8 mouse cellular contexts compared by ENCODE assay signal in the genomic region with DNA sequence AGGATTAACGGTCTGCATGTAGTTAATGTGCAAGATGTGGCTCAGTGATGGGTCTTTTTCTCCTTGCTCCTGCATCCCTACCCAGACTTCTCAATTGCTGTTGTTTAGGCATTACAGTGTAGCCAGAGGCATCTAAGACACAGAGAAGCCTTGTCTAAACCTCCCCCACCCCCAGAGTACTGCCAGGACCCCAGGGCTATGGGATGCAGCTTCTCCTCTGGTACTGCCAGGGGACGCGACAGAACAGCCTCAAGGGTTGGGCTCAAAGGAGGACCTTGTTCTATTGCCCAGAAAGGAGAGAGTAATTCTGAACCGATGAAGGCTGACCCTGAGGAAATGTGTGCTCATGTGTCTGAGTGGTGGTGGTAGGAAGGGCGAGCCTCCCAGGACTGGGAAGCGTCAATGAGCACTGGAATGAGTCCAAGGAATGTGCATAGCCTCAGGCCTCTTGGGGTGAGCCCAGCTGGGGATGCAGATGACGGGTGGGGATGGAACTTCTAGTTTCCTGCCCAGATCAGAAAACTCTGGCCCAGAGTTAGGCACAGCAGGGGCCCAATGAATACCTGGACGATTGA. TPM values are rescaled to one million over a fixed set of nuclear protein-coding genes. Genes with fewer than 3 reads are reported as not detected.
DNase-seq lines count a peak whose midpoint lies in the region; ATAC-seq and TF ChIP-seq lines count a peak whose summit lies in the region.

No protein-coding gene starts in this region.

- TF ChIP-seq CTCF in intestine, postnatal 0 days (IDR thresholded peaks at IDR 0.05; ENCODE audit: low read depth) = no peak

- no peak overlapping the region; the same call in 1 of the 2 replicates for H3K27ac ChIP-seq in intestine, embryonic 15.5 days
- no peak overlapping the region; the same call in 1 of the 2 replicates for H3K27ac ChIP-seq in intestine, postnatal 0 days (ENCODE audit: low read depth, low read length)
- peak overlapping the region; percentile 44 for H3K27ac ChIP-seq in heart, embryonic 16.5 days (ENCODE audit: low read length)
- no peak overlapping the region for H3K27ac ChIP-seq in hindbrain, embryonic 14.5 days

- H3K9ac ChIP-seq in intestine, embryonic 15.5 days = no peak overlapping the region
- H3K9ac ChIP-seq in intestine, postnatal 0 days (ENCODE audit: low read depth, low read length) = no peak overlapping the region
- H3K9ac ChIP-seq in heart, embryonic 16.5 days (ENCODE audit: low read length) = no peak overlapping the region
- H3K9ac ChIP-seq in hindbrain, embryonic 14.5 days = no peak overlapping the region

- H3K4me3 ChIP-seq in intestine, embryonic 15.5 days (replicated peaks) = no peak overlapping the region
- no peak overlapping the region for H3K4me3 ChIP-seq in intestine, postnatal 0 days (ENCODE audit: low read depth, low read length)
- no peak overlapping the region for H3K4me3 ChIP-seq in heart, embryonic 16.5 days (ENCODE audit: low read length)
- no peak overlapping the region for H3K4me3 ChIP-seq in hindbrain, embryonic 14.5 days (replicated peaks; ENCODE audit: low read length)

- H3K27me3 ChIP-seq in intestine, embryonic 15.5 days (replicated peaks) = no peaks in the 10 kb centered on the region
- H3K27me3 ChIP-seq in intestine, postnatal 0 days (replicated peaks; ENCODE audit: control insufficient read depth, insufficient read depth, low read length) = no peaks in the 10 kb centered on the region
- no peaks in the 10 kb centered on the region for H3K27me3 ChIP-seq in heart, embryonic 16.5 days (ENCODE audit: control insufficient read depth, insufficient read depth, low read length)
- no peaks in the 10 kb centered on the region for H3K27me3 ChIP-seq in hindbrain, embryonic 14.5 days (ENCODE audit: control insufficient read depth, insufficient read depth, low read length)

- WGBS in intestine, embryonic 15.5 days = 55% methylated on average over 8 of the region's 8 CpGs
- 60% methylated on average over 8 of the region's 8 CpGs for WGBS in intestine, postnatal 0 days
- 40% methylated on average over 8 of the region's 8 CpGs for WGBS in heart, embryonic 16.5 days
- WGBS in hindbrain, embryonic 14.5 days = 82% methylated on average over 8 of the region's 8 CpGs

- no peak overlapping the region for H3K4me2 ChIP-seq in intestine, embryonic 15.5 days (replicated peaks)
- no peak overlapping the region for H3K4me2 ChIP-seq in intestine, postnatal 0 days (replicated peaks; ENCODE audit: low read depth)
- H3K4me2 ChIP-seq in heart, embryonic 16.5 days (ENCODE audit: low read depth, low read length) = no peak overlapping the region
- no peak overlapping the region for H3K4me2 ChIP-seq in hindbrain, embryonic 14.5 days (replicated peaks)

- DNase-seq in WW6 (ENCODE audit: low read depth, low spot score) = peak; percentile 55
- peak; percentile 69 for DNase-seq in lung, postnatal 14 days
- no peak for DNase-seq in hindbrain, embryonic 14.5 days (ENCODE audit: low spot score)
- no peak for DNase-seq in spleen, postnatal 14 days (ENCODE audit: low spot score in 2 of 2)
- DNase-seq in thymus, postnatal 0 days (ENCODE audit: low spot score) = no peak

- no peaks in the 10 kb centered on the region for H3K9me3 ChIP-seq in intestine, embryonic 15.5 days
- H3K9me3 ChIP-seq in intestine, postnatal 0 days (ENCODE audit: control insufficient read depth) = no peaks in the 10 kb centered on the region
- no peaks in the 10 kb centered on the region for H3K9me3 ChIP-seq in heart, embryonic 16.5 days (replicated peaks; ENCODE audit: control insufficient read depth, low read length)
- H3K9me3 ChIP-seq in hindbrain, embryonic 14.5 days (ENCODE audit: control insufficient read depth, low read length) = no peaks in the 10 kb centered on the region

- peaks cover 37% of the 10 kb centered on the region for H3K36me3 ChIP-seq in intestine, embryonic 15.5 days
- peaks cover 42% of the 10 kb centered on the region for H3K36me3 ChIP-seq in intestine, postnatal 0 days (ENCODE audit: control insufficient read depth, insufficient read depth)
- H3K36me3 ChIP-seq in heart, embryonic 16.5 days (ENCODE audit: control insufficient read depth, insufficient read depth) = peaks cover 33% of the 10 kb centered on the region
- H3K36me3 ChIP-seq in hindbrain, embryonic 14.5 days (replicated peaks; ENCODE audit: control insufficient read depth, insufficient read depth) = peaks cover 89% of the 10 kb centered on the region

- peak; percentile 66 for ATAC-seq in intestine, embryonic 15.5 days
- ATAC-seq in intestine, postnatal 0 days = no peak
- peak; percentile 86 for ATAC-seq in heart, embryonic 16.5 days (replicated peaks; ENCODE audit: extremely low read depth, insufficient read depth, low FRiP score)
- ATAC-seq in hindbrain, embryonic 14.5 days (ENCODE audit: low FRiP score) = no peak

- no peaks in the 10 kb centered on the region for H3K4me1 ChIP-seq in intestine, embryonic 15.5 days (replicated peaks)
- no peaks in the 10 kb centered on the region for H3K4me1 ChIP-seq in intestine, postnatal 0 days (replicated peaks; ENCODE audit: control insufficient read depth, insufficient read depth, low read length)
- peaks cover 12% of the 10 kb centered on the region for H3K4me1 ChIP-seq in heart, embryonic 16.5 days (ENCODE audit: control insufficient read depth, insufficient read depth, low read length)
- H3K4me1 ChIP-seq in hindbrain, embryonic 14.5 days (replicated peaks; ENCODE audit: control insufficient read depth, insufficient read depth, low read length) = no peaks in the 10 kb centered on the region

RNA-seq across cellular contexts. Expression of gene Gmfg, which starts 19.1 kb away (rescaled TPM):
- polyA plus RNA-seq in intestine, embryonic 15.5 days (2015; fragmentation: Nextera tagmentation; extraction: Ambion mirVana) = 17.5 and 19.9 TPM in 2 replicates
- 33.6 and 35.0 TPM in 2 replicates for polyA plus RNA-seq in intestine, postnatal 0 days (2015; fragmentation: Nextera tagmentation; extraction: Ambion mirVana)
- polyA plus RNA-seq in heart, embryonic 16.5 days (2015; fragmentation: Nextera tagmentation; extraction: Ambion mirVana) = 17.9 and 32.7 TPM in 2 replicates
- 4.7 and 6.6 TPM in 2 replicates for polyA plus RNA-seq in hindbrain, embryonic 14.5 days (2014; fragmentation: Nextera tagmentation; extraction: Ambion mirVana)
- 777 and 920 TPM in 2 replicates for polyA plus RNA-seq in thymus, postnatal 0 days (2015; fragmentation: Nextera tagmentation; extraction: Ambion mirVana)

RNA-seq across cellular contexts. Expression of gene Paf1, which starts 25.4 kb away (rescaled TPM):
- polyA plus RNA-seq in intestine, embryonic 15.5 days (2015; fragmentation: Nextera tagmentation; extraction: Ambion mirVana) = 70.8 and 78.9 TPM in 2 replicates
- 54.6 and 60.6 TPM in 2 replicates for polyA plus RNA-seq in intestine, postnatal 0 days (2015; fragmentation: Nextera tagmentation; extraction: Ambion mirVana)
- 78.9 and 79.9 TPM in 2 replicates for polyA plus RNA-seq in heart, embryonic 16.5 days (2015; fragmentation: Nextera tagmentation; extraction: Ambion mirVana)
- 73.9 and 74.3 TPM in 2 replicates for polyA plus RNA-seq in hindbrain, embryonic 14.5 days (2014; fragmentation: Nextera tagmentation; extraction: Ambion mirVana)
- polyA plus RNA-seq in thymus, postnatal 0 days (2015; fragmentation: Nextera tagmentation; extraction: Ambion mirVana) = 59.3 and 64.0 TPM in 2 replicates

RNA-seq across cellular contexts. Expression of gene Med29, which starts 25.7 kb away (rescaled TPM):
- 48.3 and 50.0 TPM in 2 replicates for polyA plus RNA-seq in intestine, embryonic 15.5 days (2015; fragmentation: Nextera tagmentation; extraction: Ambion mirVana)
- polyA plus RNA-seq in intestine, postnatal 0 days (2015; fragmentation: Nextera tagmentation; extraction: Ambion mirVana) = 42.7 and 44.2 TPM in 2 replicates
- 41.3 and 50.1 TPM in 2 replicates for polyA plus RNA-seq in heart, embryonic 16.5 days (2015; fragmentation: Nextera tagmentation; extraction: Ambion mirVana)
- polyA plus RNA-seq in hindbrain, embryonic 14.5 days (2014; fragmentation: Nextera tagmentation; extraction: Ambion mirVana) = 39.2 and 44.5 TPM in 2 replicates
- polyA plus RNA-seq in thymus, postnatal 0 days (2015; fragmentation: Nextera tagmentation; extraction: Ambion mirVana) = 42.0 and 42.5 TPM in 2 replicates

RNA-seq across cellular contexts. Expression of gene Lrfn1, which starts 33.6 kb away (rescaled TPM):
- 1.9 and 2.7 TPM in 2 replicates for polyA plus RNA-seq in intestine, embryonic 15.5 days (2015; fragmentation: Nextera tagmentation; extraction: Ambion mirVana)
- 0.55 and 0.82 TPM in 2 replicates for polyA plus RNA-seq in intestine, postnatal 0 days (2015; fragmentation: Nextera tagmentation; extraction: Ambion mirVana)
- 0.72 and 0.80 TPM in 2 replicates for polyA plus RNA-seq in heart, embryonic 16.5 days (2015; fragmentation: Nextera tagmentation; extraction: Ambion mirVana)
- 25.5 and 28.7 TPM in 2 replicates for polyA plus RNA-seq in hindbrain, embryonic 14.5 days (2014; fragmentation: Nextera tagmentation; extraction: Ambion mirVana)
- polyA plus RNA-seq in thymus, postnatal 0 days (2015; fragmentation: Nextera tagmentation; extraction: Ambion mirVana) = 0.86 and 1.1 TPM in 2 replicates

RNA-seq across cellular contexts. Expression of gene Zfp36, which starts 38.1 kb away (rescaled TPM):
- polyA plus RNA-seq in intestine, embryonic 15.5 days (2015; fragmentation: Nextera tagmentation; extraction: Ambion mirVana) = 27.2 and 28.1 TPM in 2 replicates
- 57.3 and 61.5 TPM in 2 replicates for polyA plus RNA-seq in intestine, postnatal 0 days (2015; fragmentation: Nextera tagmentation; extraction: Ambion mirVana)
- polyA plus RNA-seq in heart, embryonic 16.5 days (2015; fragmentation: Nextera tagmentation; extraction: Ambion mirVana) = 15.4 and 18.5 TPM in 2 replicates
- polyA plus RNA-seq in hindbrain, embryonic 14.5 days (2014; fragmentation: Nextera tagmentation; extraction: Ambion mirVana) = 3.0 and 3.7 TPM in 2 replicates
- polyA plus RNA-seq in thymus, postnatal 0 days (2015; fragmentation: Nextera tagmentation; extraction: Ambion mirVana) = 70.6 and 72.0 TPM in 2 replicates

Comparison
In these comparisons a context has a peak if more than half of its experiments do, and no peak if none do; other contexts are left out.
1. ATAC-seq: peak in intestine, embryonic 15.5 days (single experiment) and heart, embryonic 16.5 days (single experiment); none in intestine, postnatal 0 days (single experiment) and hindbrain, embryonic 14.5 days (single experiment).
2. DNase-seq: peak in WW6 (single experiment) and lung, postnatal 14 days (single experiment); none in hindbrain, embryonic 14.5 days (single experiment), spleen, postnatal 14 days (0 of 2) and thymus, postnatal 0 days (single experiment).
3. RNA of gene Gmfg, which starts 19.1 kb away (polyA plus RNA-seq): 777 to 920 TPM in thymus, postnatal 0 days; 33.6 to 35.0 TPM in intestine, postnatal 0 days, 17.9 to 32.7 TPM in heart, embryonic 16.5 days, 17.5 to 19.9 TPM in intestine, embryonic 15.5 days and 4.7 to 6.6 TPM in hindbrain, embryonic 14.5 days; every median in the first group is over 10 times any median in the second.